Mouse (Mus musculus) E14TG2a.4 (cell line): Measurements from ENCODE around the gene Snx7.

Source experiments
- CTCF ChIP-seq: conservative IDR thresholded peaks from 2 replicates; pipeline ENCODE4 v1.5.1; 2014; ENCODE audit warnings: low read length
- NANOG ChIP-seq: IDR thresholded peaks from 2 replicates; pipeline ENCODE4 v1.6.1; 2014; ENCODE audit warnings: borderline replicate concordance, low read length, mixed read lengths
- POU5F1 ChIP-seq: IDR thresholded peaks from 2 replicates; pipeline ENCODE4 v1.6.1; 2014; ENCODE audit warnings: low read length, borderline replicate concordance

DNA sequence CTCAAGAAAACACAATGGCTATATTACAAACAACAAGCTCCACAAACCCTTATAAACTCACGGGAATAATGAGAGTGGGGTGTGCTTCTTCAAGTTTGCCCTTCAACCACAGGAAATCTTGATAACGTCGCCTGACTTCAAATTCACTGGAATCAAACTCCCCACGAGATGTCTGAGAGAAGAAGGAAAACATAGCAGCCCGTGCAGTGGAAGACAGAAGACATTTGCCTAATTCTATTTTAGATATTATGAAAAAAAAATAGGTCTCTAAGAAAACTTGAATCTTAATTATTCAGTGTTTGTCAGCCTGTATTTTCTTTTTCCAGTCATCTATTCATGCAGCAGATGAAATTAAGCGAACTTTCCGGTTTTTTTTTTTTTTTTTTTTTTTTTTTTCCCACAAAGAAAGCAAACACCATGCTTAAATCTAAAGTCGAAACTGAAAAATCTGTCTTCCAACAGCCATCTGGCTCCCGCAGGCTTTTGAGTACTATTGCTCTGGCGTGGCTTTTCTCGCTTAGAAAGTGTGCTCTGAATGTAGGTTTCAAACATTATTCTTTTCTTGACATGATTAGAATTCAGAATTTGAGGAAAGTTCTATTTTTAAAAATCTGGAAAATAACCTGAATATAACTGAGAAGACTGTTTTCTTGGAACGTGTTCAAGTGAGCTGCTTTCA, 28.7 kb downstream of the Snx7 start:
- TF ChIP-seq CTCF (no peak), POU5F1 (no peak), NANOG (no peak)
